Mouse (Mus musculus) spleen, postnatal 36 days (tissue): ENCODE measurements around the gene Gm9913.

Experiments used
- DNase-seq, 2 experiments: peaks; one replicate each; pipeline ENCODE4 v3.0.0; 2022; ENCODE audit warnings: low spot score in 2 of 2, mixed read lengths in 1 of 2

The Gm9913 gene

GRCm38 (mm10) chr2:125505006-125505745 lies at the start of gene Gm9913:
Gm9913 (plus strand) TSS chr2:125505089.
- DNase-seq: no peak

- no peak for DNase-seq
Measured at GRCm38 (mm10) chr2:125456059-125456789, 48.7 kb upstream of the Gm9913 start.

GRCm38 (mm10) chr2:125459087-125459486 lies 45.8 kb upstream of the Gm9913 start:
- no peak for DNase-seq

GRCm38 (mm10) chr2:125464036-125464435 lies 40.9 kb upstream of the Gm9913 start:
- no peak for DNase-seq

- no peak for DNase-seq
Measured at GRCm38 (mm10) chr2:125470553-125471295, 34.2 kb upstream of the Gm9913 start.

GRCm38 (mm10) chr2:125471721-125472120 lies 33.2 kb upstream of the Gm9913 start:
- DNase-seq: no peak

- DNase-seq: no peak
Measured at GRCm38 (mm10) chr2:125473228-125473627, 31.7 kb upstream of the Gm9913 start.

GRCm38 (mm10) chr2:125474690-125475089 lies 30.2 kb upstream of the Gm9913 start:
- DNase-seq: no peak

GRCm38 (mm10) chr2:125476231-125476630 lies 28.7 kb upstream of the Gm9913 start:
- no peak for DNase-seq

- no peak for DNase-seq
Measured at GRCm38 (mm10) chr2:125477367-125477766, 27.5 kb upstream of the Gm9913 start.

- DNase-seq: no peak
Measured at GRCm38 (mm10) chr2:125478705-125479104, 26.2 kb upstream of the Gm9913 start.

GRCm38 (mm10) chr2:125480057-125480456 lies 24.8 kb upstream of the Gm9913 start:
- DNase-seq: no peak

GRCm38 (mm10) chr2:125481116-125481515 lies 23.8 kb upstream of the Gm9913 start:
- no peak for DNase-seq

GRCm38 (mm10) chr2:125481531-125482317 lies 23.2 kb upstream of the Gm9913 start:
- no peak for DNase-seq

- DNase-seq: no peak
Measured at GRCm38 (mm10) chr2:125484164-125484563, 20.7 kb upstream of the Gm9913 start.

GRCm38 (mm10) chr2:125484910-125485309 lies 20.0 kb upstream of the Gm9913 start:
- no peak for DNase-seq

- no peak for DNase-seq
Measured at GRCm38 (mm10) chr2:125489979-125490378, 14.9 kb upstream of the Gm9913 start.

GRCm38 (mm10) chr2:125492050-125492900 lies 12.6 kb upstream of the Gm9913 start:
- DNase-seq: no peak

GRCm38 (mm10) chr2:125494291-125494690 lies 10.6 kb upstream of the Gm9913 start:
- DNase-seq: no peak
